Mouse (Mus musculus) gonadal fat pad, adult 2 months (tissue): ENCODE results near the gene Mpst. TPM values are rescaled to one million over a fixed set of nuclear protein-coding genes. Genes with fewer than 3 reads are reported as not detected.

Experiments used
- DNase-seq: peaks from one replicate; pipeline ENCODE4 v3.0.0-alpha.2; 2012; ENCODE audit warnings: low read depth
- polyA plus RNA-seq: library from polyadenylated mRNA; depleted of rRNA; stranded (reverse); fragments of >200 nt; gene quantifications from 2 replicates; pipeline ENCODE4 v1.2.3, GENCODE M21; 2012

Mpst gene
- polyA plus RNA-seq, 1 experiment, result 120 TPM

GRCm38 (mm10) chr15:78436380-78437192 lies 30.4 kb downstream of the Mpst start:
- DNase-seq, result no peak

- no peak for DNase-seq
Measured at GRCm38 (mm10) chr15:78437237-78438017, 31.2 kb downstream of the Mpst start.

GRCm38 (mm10) chr15:78438018-78438394 lies 31.8 kb downstream of the Mpst start:
- no peak for DNase-seq

GRCm38 (mm10) chr15:78438505-78438904 lies 32.3 kb downstream of the Mpst start:
- DNase-seq, result no peak

- DNase-seq, result no peak
Measured at GRCm38 (mm10) chr15:78438973-78439372, 32.8 kb downstream of the Mpst start.

- no peak for DNase-seq
Measured at GRCm38 (mm10) chr15:78442231-78442630, 36.0 kb downstream of the Mpst start.

- DNase-seq, result no peak
Measured at GRCm38 (mm10) chr15:78443857-78444256, 37.6 kb downstream of the Mpst start.

GRCm38 (mm10) chr15:78447121-78447520 lies 40.9 kb downstream of the Mpst start:
- peak; percentile 38 for DNase-seq

- DNase-seq, result peak; percentile 38
Measured at GRCm38 (mm10) chr15:78447746-78448535, 41.7 kb downstream of the Mpst start.

- no peak for DNase-seq
Measured at GRCm38 (mm10) chr15:78449131-78449530, 42.9 kb downstream of the Mpst start.

- no peak for DNase-seq
Measured at GRCm38 (mm10) chr15:78449694-78450418, 43.6 kb downstream of the Mpst start.

- DNase-seq, result no peak
Measured at GRCm38 (mm10) chr15:78450419-78450768, 44.2 kb downstream of the Mpst start.

GRCm38 (mm10) chr15:78451201-78451600 lies 45.0 kb downstream of the Mpst start:
- DNase-seq, result no peak

- no peak for DNase-seq
Measured at GRCm38 (mm10) chr15:78452929-78453328, 46.7 kb downstream of the Mpst start.

GRCm38 (mm10) chr15:78455168-78455567 lies 49.0 kb downstream of the Mpst start:
- no peak for DNase-seq

GRCm38 (mm10) chr15:78456051-78456450 lies 49.8 kb downstream of the Mpst start:
- no peak for DNase-seq

GRCm38 (mm10) chr15:78457193-78457592 lies 51.0 kb downstream of the Mpst start:
- DNase-seq, result no peak

GRCm38 (mm10) chr15:78462981-78463380 lies 56.8 kb downstream of the Mpst start:
- no peak for DNase-seq
